Mouse (Mus musculus): ENCODE measurements at regions not wholly inside any gene's neighbourhood (a gene's known extent, or its start where the extent isn't known, plus 50 kb on each side); places are given as distances from the start of the nearest gene placed in this dataset.

- Histone ChIP-seq H3K27ac (ENCODE audit: insufficient read depth, low read length) (no peak overlapping the region), H3K4me1 (ENCODE audit: control insufficient read depth, insufficient read depth, low read length) (no peaks in the 10 kb centered on the region), H3K27me3 (ENCODE audit: control insufficient read depth, insufficient read depth, low read length) (no peaks in the 10 kb centered on the region), H3K4me3 (replicated peaks; ENCODE audit: insufficient read depth, low read depth, low read length) (no peak overlapping the region)
- TF ChIP-seq CTCF (IDR thresholded peaks at IDR 0.05; ENCODE audit: borderline replicate concordance, insufficient read depth, low read depth, low read length) (no peak), POLR2A (IDR thresholded peaks at IDR 0.05; ENCODE audit: borderline replicate concordance, insufficient read depth, low read length) (no peak)
- no peak for DNase-seq
- 93% methylated on average over 4 of the region's 4 CpGs for WGBS
Observed at GRCm38 (mm10) chr11:44206866-44207265, 193.0 kb upstream of the Il12b start.

- WGBS: 51% methylated on average over 9 of the region's 9 CpGs
- H3K27me3 ChIP-seq (ENCODE audit: control insufficient read depth, insufficient read depth, low read length): no peaks in the 10 kb centered on the region
- no peak overlapping the region for H3K27ac ChIP-seq (ENCODE audit: insufficient read depth, low read length)
Observed at GRCm38 (mm10) chr11:44211871-44212441, 187.9 kb upstream of the Il12b start.

GRCm38 (mm10) chr11:44214095-44214494 is 185.8 kb upstream of the Il12b start:
- no peak overlapping the region for H3K4me3 ChIP-seq (replicated peaks; ENCODE audit: insufficient read depth, low read depth, low read length)
- TF ChIP-seq POLR2A (IDR thresholded peaks at IDR 0.05; ENCODE audit: borderline replicate concordance, insufficient read depth, low read length): no peak
- TF ChIP-seq CTCF (IDR thresholded peaks at IDR 0.05; ENCODE audit: borderline replicate concordance, insufficient read depth, low read depth, low read length): no peak
- H3K27me3 ChIP-seq (ENCODE audit: control insufficient read depth, insufficient read depth, low read length): no peaks in the 10 kb centered on the region
- DNase-seq: no peak
- H3K4me1 ChIP-seq (ENCODE audit: control insufficient read depth, insufficient read depth, low read length): no peaks in the 10 kb centered on the region
- H3K27ac ChIP-seq (ENCODE audit: insufficient read depth, low read length): no peak overlapping the region

More at GRCm38 (mm10) chr11:44211871-44212441, 187.9 kb upstream of the Il12b start:
- TF ChIP-seq CTCF (IDR thresholded peaks at IDR 0.05; ENCODE audit: borderline replicate concordance, insufficient read depth, low read depth, low read length) (peak; percentile 45), POLR2A (IDR thresholded peaks at IDR 0.05; ENCODE audit: borderline replicate concordance, insufficient read depth, low read length) (no peak)
- peak; percentile 9 to 17 for DNase-seq
- H3K4me3 ChIP-seq (replicated peaks; ENCODE audit: insufficient read depth, low read depth, low read length): no peak overlapping the region
- no peaks in the 10 kb centered on the region for H3K4me1 ChIP-seq (ENCODE audit: control insufficient read depth, insufficient read depth, low read length)

- no peak for DNase-seq
- no peak for TF ChIP-seq POLR2A (IDR thresholded peaks at IDR 0.05; ENCODE audit: borderline replicate concordance, insufficient read depth, low read length)
- TF ChIP-seq CTCF (IDR thresholded peaks at IDR 0.05; ENCODE audit: borderline replicate concordance, insufficient read depth, low read depth, low read length): no peak
- Histone ChIP-seq H3K4me1 (ENCODE audit: control insufficient read depth, insufficient read depth, low read length) (no peaks in the 10 kb centered on the region), H3K4me3 (replicated peaks; ENCODE audit: insufficient read depth, low read depth, low read length) (no peak overlapping the region), H3K27ac (ENCODE audit: insufficient read depth, low read length) (no peak overlapping the region), H3K27me3 (ENCODE audit: control insufficient read depth, insufficient read depth, low read length) (no peaks in the 10 kb centered on the region)
- 85% methylated on average over 3 of the region's 3 CpGs for WGBS
Observed at GRCm38 (mm10) chr11:44216346-44216745, 183.5 kb upstream of the Il12b start.

- Histone ChIP-seq H3K4me1 (ENCODE audit: control insufficient read depth, insufficient read depth, low read length) (no peaks in the 10 kb centered on the region), H3K27ac (ENCODE audit: insufficient read depth, low read length) (no peak overlapping the region), H3K27me3 (ENCODE audit: control insufficient read depth, insufficient read depth, low read length) (no peaks in the 10 kb centered on the region), H3K4me3 (replicated peaks; ENCODE audit: insufficient read depth, low read depth, low read length) (no peak overlapping the region)
- no peak for DNase-seq
- WGBS: 48% methylated on average over 3 of the region's 3 CpGs
- no peak for TF ChIP-seq CTCF (IDR thresholded peaks at IDR 0.05; ENCODE audit: borderline replicate concordance, insufficient read depth, low read depth, low read length)
- no peak for TF ChIP-seq POLR2A (IDR thresholded peaks at IDR 0.05; ENCODE audit: borderline replicate concordance, insufficient read depth, low read length)
Observed at GRCm38 (mm10) chr11:44219971-44220370, 179.9 kb upstream of the Il12b start.

- H3K4me3 ChIP-seq (replicated peaks; ENCODE audit: insufficient read depth, low read depth, low read length): no peak overlapping the region
- no peaks in the 10 kb centered on the region for H3K27me3 ChIP-seq (ENCODE audit: control insufficient read depth, insufficient read depth, low read length)
- DNase-seq: peak; percentile 9 to 26
- H3K4me1 ChIP-seq (ENCODE audit: control insufficient read depth, insufficient read depth, low read length): no peaks in the 10 kb centered on the region
- H3K27ac ChIP-seq (ENCODE audit: insufficient read depth, low read length): no peak overlapping the region
- 10% methylated on average over 5 of the region's 5 CpGs for WGBS
- TF ChIP-seq POLR2A (IDR thresholded peaks at IDR 0.05; ENCODE audit: borderline replicate concordance, insufficient read depth, low read length) (no peak), CTCF (IDR thresholded peaks at IDR 0.05; ENCODE audit: borderline replicate concordance, insufficient read depth, low read depth, low read length) (no peak)
Observed at GRCm38 (mm10) chr11:44229996-44230395, 169.9 kb upstream of the Il12b start.

- Histone ChIP-seq H3K4me1 (ENCODE audit: control insufficient read depth, insufficient read depth, low read length) (no peaks in the 10 kb centered on the region), H3K27ac (ENCODE audit: insufficient read depth, low read length) (no peak overlapping the region), H3K27me3 (ENCODE audit: control insufficient read depth, insufficient read depth, low read length) (no peaks in the 10 kb centered on the region), H3K4me3 (replicated peaks; ENCODE audit: insufficient read depth, low read depth, low read length) (no peak overlapping the region)
- TF ChIP-seq CTCF (IDR thresholded peaks at IDR 0.05; ENCODE audit: borderline replicate concordance, insufficient read depth, low read depth, low read length): no peak
- TF ChIP-seq POLR2A (IDR thresholded peaks at IDR 0.05; ENCODE audit: borderline replicate concordance, insufficient read depth, low read length): no peak
- DNase-seq: no peak
Observed at GRCm38 (mm10) chr11:44235456-44235855, 164.4 kb upstream of the Il12b start.

GRCm38 (mm10) chr11:44238051-44238450 is 161.8 kb upstream of the Il12b start:
- no peak for TF ChIP-seq POLR2A (IDR thresholded peaks at IDR 0.05; ENCODE audit: borderline replicate concordance, insufficient read depth, low read length)
- no peak for TF ChIP-seq CTCF (IDR thresholded peaks at IDR 0.05; ENCODE audit: borderline replicate concordance, insufficient read depth, low read depth, low read length)
- 95% methylated on average over 4 of the region's 4 CpGs for WGBS
- no peak for DNase-seq
- Histone ChIP-seq H3K27ac (ENCODE audit: insufficient read depth, low read length) (no peak overlapping the region), H3K4me1 (ENCODE audit: control insufficient read depth, insufficient read depth, low read length) (no peaks in the 10 kb centered on the region), H3K4me3 (replicated peaks; ENCODE audit: insufficient read depth, low read depth, low read length) (no peak overlapping the region), H3K27me3 (ENCODE audit: control insufficient read depth, insufficient read depth, low read length) (no peaks in the 10 kb centered on the region)
